Mouse (Mus musculus) heart, embryonic 16.5 days (tissue): ENCODE measurements at regions not wholly inside any gene's neighbourhood (a gene's known extent, or its start where the extent isn't known, plus 50 kb on each side); places are given as distances from the start of the nearest gene placed in this dataset.

ENCODE experiments used
- ATAC-seq: fragments of 200-750 bp; cut with Nextera tagmentation; replicated peaks from 2 replicates; pipeline ENCODE4 v1.8.0; 2017; ENCODE audit warnings: moderate number of reproducible peaks; ENCODE audit not compliant: insufficient read depth, low FRiP score; ENCODE audit errors: extremely low read depth
- H3K27ac ChIP-seq: fragments of 300-500 bp; sonication (generic); 2 replicates; pipeline ENCODE4 v1.5.1; 2014; ENCODE audit warnings: mild to moderate bottlenecking, low read length, control low read depth, moderate library complexity
- H3K27me3 ChIP-seq: fragments of 300-500 bp; sonication (generic); 2 replicates; pipeline ENCODE4 v1.6.1; 2014; ENCODE audit warnings: low read length, mixed read lengths; ENCODE audit not compliant: control insufficient read depth, insufficient read depth
- H3K36me3 ChIP-seq: fragments of 300-500 bp; sonication (generic); 2 replicates; pipeline ENCODE4 v1.6.1; 2014; ENCODE audit not compliant: control insufficient read depth, insufficient read depth
- H3K4me1 ChIP-seq: fragments of 300-500 bp; sonication (generic); 2 replicates; pipeline ENCODE4 v1.6.1; 2014; ENCODE audit warnings: low read length, mixed read lengths; ENCODE audit not compliant: control insufficient read depth, insufficient read depth
- H3K4me2 ChIP-seq: fragments of 300-500 bp; sonication (generic); 2 replicates; pipeline ENCODE4 v1.6.1; 2014; ENCODE audit warnings: low read depth, mild to moderate bottlenecking, control low read depth, low read length
- H3K4me3 ChIP-seq: fragments of 300-500 bp; sonication (generic); 2 replicates; pipeline ENCODE4 v1.5.1; 2014; ENCODE audit warnings: mild to moderate bottlenecking, control low read depth, low read length
- H3K9ac ChIP-seq: fragments of 300-500 bp; sonication (generic); 2 replicates; pipeline ENCODE4 v1.6.1; 2014; ENCODE audit warnings: low read length, control low read depth
- H3K9me3 ChIP-seq: fragments of 300-500 bp; sonication (generic); replicated peaks from 2 replicates; pipeline ENCODE4 v1.6.1; 2016; ENCODE audit warnings: low read length; ENCODE audit not compliant: control insufficient read depth
- WGBS: fragments of 180-500 bp; shearing (Covaris S2); extraction: QIAGEN DNeasy Blood & Tissue Kit; methylation state at CpG from one replicate; pipeline ENCODE4 v1.1.7; 2014; 5-methylcytosine and 5-hydroxymethylcytosine counted together

DNA sequence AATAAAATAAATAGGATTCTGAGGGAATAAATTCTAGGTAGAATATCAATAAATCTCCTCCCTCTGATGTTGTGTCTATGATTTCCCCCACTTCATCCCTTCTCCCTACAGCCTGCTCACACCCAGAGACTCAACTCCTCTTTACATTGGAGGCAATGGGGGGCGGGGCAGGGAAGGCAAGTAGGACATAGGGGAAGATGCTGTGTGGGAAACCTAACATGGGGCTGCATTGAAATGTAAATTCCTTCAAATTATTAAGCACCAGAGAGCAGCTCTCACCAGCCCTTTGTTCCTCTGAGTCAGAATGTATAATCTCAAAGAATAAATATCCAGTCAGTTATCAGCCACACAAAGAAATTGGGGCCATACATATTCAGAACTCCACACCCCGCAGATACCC, 91.6 kb downstream of the Nuf2 start:
- Histone ChIP-seq H3K36me3 (no peaks in the 10 kb centered on the region), H3K4me3 (no peak overlapping the region), H3K27me3 (no peaks in the 10 kb centered on the region), H3K9ac (no peak overlapping the region), H3K27ac (no peak overlapping the region), H3K9me3 (no peaks in the 10 kb centered on the region), H3K4me1 (no peaks in the 10 kb centered on the region), H3K4me2 (no peak overlapping the region)
- whole genome bisulfite sequencing: 68% methylated on average over 2 of the region's 2 CpGs
- ATAC-seq: no peak

DNA sequence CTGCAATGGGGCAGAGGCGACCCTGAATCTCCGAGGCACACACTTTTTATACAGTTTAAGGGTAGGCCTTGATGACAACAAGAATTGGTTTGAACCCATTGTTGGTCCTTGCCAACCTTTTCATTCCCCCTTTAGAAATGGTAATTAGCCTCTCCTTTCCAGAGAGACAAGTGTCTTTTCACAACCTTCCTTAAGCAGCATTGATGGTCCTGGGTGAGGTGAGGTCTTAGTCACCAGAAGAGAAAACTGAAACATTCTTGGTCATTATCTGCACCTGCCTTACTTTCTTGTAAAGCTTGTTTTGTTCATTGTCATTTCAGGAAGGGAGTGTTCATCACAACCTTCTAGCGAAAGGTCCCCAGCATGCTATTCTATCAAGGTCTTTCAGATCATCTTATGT, 93.3 kb downstream of the Nuf2 start:
- Histone ChIP-seq H3K4me1 (no peaks in the 10 kb centered on the region), H3K9me3 (no peaks in the 10 kb centered on the region), H3K36me3 (no peaks in the 10 kb centered on the region), H3K27ac (no peak overlapping the region), H3K4me2 (no peak overlapping the region), H3K27me3 (no peaks in the 10 kb centered on the region), H3K9ac (no peak overlapping the region), H3K4me3 (no peak overlapping the region)
- WGBS: 90% methylated on average over 3 of the region's 3 CpGs
- no peak for ATAC-seq

DNA sequence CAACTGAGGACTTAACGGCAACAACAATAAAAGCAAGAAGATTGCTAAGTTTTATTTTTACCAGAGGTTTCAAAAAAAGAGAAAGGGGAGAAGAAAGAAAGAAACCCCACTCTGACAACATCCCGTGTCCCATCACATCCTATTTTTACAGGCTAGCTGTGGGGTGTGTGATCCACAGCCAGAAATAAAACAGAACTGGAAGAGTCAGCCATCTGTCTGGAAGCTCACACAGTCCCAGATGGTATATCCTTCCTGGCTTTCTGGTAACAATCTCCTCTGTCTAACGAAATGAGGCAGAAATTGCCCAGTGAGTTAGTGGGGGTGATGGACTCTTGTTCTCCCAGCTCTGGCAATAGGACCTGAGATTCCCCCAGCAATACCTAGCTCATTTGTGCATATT, 108.9 kb downstream of the Nuf2 start:
- ATAC-seq: no peak
- Histone ChIP-seq H3K9me3 (no peaks in the 10 kb centered on the region), H3K9ac (no peak overlapping the region), H3K4me2 (no peak overlapping the region), H3K27ac (no peak overlapping the region), H3K4me1 (no peaks in the 10 kb centered on the region), H3K36me3 (no peaks in the 10 kb centered on the region), H3K4me3 (no peak overlapping the region), H3K27me3 (no peaks in the 10 kb centered on the region)
- 64% methylated on average over 3 of the region's 3 CpGs for WGBS

DNA sequence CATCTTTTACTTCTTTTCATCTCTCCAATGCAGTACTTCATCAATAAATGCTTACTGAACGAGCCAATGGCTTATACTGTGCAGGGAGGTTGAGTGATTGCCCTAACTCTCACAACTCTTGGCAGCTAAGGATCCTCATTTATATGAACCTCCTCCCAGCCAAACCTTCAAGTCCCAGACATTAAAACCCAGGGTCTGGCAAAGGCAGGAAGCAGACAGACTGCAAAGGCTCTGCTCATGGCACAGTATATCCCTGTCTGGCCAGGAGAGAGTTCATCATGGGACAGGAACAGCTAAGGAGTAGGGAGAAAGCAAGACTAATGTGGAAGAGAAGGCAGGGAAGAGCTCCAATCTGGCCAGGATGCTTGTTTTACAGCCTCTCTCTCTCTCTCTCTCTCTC, 109.6 kb downstream of the Nuf2 start:
- no peak overlapping the region for H3K4me3 ChIP-seq
- H3K9me3 ChIP-seq: no peaks in the 10 kb centered on the region
- no peaks in the 10 kb centered on the region for H3K27me3 ChIP-seq
- no peak overlapping the region for H3K4me2 ChIP-seq
- no peaks in the 10 kb centered on the region for H3K4me1 ChIP-seq
- WGBS: 41% methylated on average over 1 of the region's 1 CpGs
- ATAC-seq: no peak
- H3K9ac ChIP-seq: no peak overlapping the region
- no peaks in the 10 kb centered on the region for H3K36me3 ChIP-seq
- no peak overlapping the region for H3K27ac ChIP-seq

DNA sequence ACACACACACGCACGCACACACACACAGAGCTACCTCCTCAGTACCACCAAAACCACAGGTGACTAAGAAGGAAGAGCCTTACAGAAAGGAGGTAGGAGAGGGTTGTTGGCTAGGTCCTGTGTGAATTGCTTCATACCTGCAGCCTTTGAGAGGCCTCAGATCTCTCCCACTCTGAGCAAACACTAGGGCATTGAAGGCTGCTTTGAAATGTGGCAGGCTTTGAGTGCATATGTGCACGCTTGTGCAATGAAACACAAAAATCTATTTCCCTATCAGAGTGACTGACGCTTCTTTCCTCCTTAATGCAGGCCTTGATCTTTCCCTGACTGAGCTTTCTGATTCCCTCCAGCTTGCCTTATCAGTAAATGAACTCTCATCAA, 112.6 kb downstream of the Nuf2 start:
- Histone ChIP-seq H3K4me2 (no peak overlapping the region), H3K4me1 (no peaks in the 10 kb centered on the region), H3K4me3 (no peak overlapping the region), H3K9me3 (no peaks in the 10 kb centered on the region), H3K36me3 (no peaks in the 10 kb centered on the region), H3K27me3 (no peaks in the 10 kb centered on the region), H3K9ac (no peak overlapping the region), H3K27ac (no peak overlapping the region)
- no peak for ATAC-seq
- 65% methylated on average over 4 of the region's 4 CpGs for WGBS

DNA sequence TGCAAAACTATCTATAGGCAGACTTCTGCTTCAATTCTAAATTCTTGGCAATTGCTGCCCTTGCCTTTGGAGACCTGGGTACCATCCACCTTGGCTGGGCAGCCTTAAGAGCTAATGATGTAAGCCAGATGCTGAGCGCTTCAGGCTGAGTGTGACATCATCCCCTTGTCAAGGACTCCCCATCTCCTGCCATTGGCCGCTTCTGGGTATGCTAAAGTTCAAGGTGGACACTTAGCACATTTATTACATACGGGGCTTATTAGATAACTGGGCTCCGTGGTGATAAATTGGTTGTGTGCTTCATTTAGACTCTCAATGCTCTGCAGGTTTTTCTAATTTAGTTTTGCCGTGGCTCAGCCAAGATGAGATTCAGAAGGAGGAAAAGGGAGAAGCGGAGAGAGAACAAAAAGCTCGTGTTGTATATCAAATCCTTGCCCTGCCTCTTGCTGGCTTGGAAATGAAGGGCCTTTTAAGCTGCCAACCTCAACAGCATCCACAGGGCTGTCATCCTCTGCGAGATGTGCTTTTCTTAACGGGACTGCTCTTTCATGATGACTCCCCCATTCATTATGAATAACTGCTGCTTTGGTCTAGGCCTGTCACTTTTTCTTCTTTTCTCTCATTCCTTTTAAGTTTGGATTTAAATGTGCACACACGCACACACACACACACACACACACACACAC, 113.1 kb downstream of the Nuf2 start:
- no peak for ATAC-seq
- WGBS: 58% methylated on average over 10 of the region's 10 CpGs
- Histone ChIP-seq H3K4me1 (no peaks in the 10 kb centered on the region), H3K9me3 (no peaks in the 10 kb centered on the region), H3K9ac (no peak overlapping the region), H3K27me3 (no peaks in the 10 kb centered on the region), H3K4me3 (no peak overlapping the region), H3K36me3 (no peaks in the 10 kb centered on the region), H3K4me2 (no peak overlapping the region), H3K27ac (no peak overlapping the region)

DNA sequence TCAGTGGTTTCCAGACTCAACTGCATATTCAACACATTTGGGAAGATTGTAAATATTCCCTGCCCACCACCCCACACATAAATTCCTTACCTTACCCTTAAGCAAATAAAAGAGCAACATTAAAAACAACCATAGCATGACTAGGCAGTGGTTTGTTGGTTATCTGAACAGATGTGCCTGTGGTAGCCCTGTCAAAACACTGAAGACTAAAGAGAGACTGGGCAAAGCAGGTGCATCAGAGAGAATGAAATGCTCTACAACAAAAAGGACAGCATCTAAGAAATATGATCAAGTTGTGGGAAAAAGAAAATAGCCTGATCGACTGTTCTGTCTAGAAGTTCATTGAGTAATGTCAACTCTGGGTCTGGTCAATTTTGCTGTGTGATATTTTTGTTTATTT, 114.6 kb downstream of the Nuf2 start:
- 89% methylated on average over 1 of the region's 1 CpGs for WGBS
- H3K27ac ChIP-seq: no peak overlapping the region
- ATAC-seq: no peak

DNA sequence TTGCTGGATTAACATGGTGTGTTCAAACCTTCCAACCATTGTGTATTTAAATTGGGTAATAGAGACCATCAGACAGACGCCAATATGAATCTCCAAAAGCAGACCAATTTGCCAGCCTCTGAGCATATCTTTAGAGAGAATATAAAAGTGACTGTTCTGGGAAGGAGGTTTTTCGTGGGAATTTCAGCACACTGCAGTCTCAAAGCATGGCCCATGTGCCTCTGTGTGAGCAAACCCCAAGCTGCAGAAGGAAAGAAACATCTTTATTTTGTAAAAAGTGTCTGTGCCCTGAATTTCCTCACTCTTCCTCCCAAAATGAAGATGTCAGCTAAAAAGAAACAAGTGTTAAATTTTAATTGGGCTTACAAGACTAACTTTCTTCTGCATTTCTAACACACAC, 123.1 kb downstream of the Nuf2 start:
- 81% methylated on average over 2 of the region's 2 CpGs for WGBS

More for the DNA sequence above, 114.6 kb downstream of the Nuf2 start:
- Histone ChIP-seq H3K4me2 (no peak overlapping the region), H3K27me3 (no peaks in the 10 kb centered on the region), H3K4me3 (no peak overlapping the region), H3K9me3 (no peaks in the 10 kb centered on the region), H3K9ac (no peak overlapping the region), H3K4me1 (no peaks in the 10 kb centered on the region), H3K36me3 (no peaks in the 10 kb centered on the region)

DNA sequence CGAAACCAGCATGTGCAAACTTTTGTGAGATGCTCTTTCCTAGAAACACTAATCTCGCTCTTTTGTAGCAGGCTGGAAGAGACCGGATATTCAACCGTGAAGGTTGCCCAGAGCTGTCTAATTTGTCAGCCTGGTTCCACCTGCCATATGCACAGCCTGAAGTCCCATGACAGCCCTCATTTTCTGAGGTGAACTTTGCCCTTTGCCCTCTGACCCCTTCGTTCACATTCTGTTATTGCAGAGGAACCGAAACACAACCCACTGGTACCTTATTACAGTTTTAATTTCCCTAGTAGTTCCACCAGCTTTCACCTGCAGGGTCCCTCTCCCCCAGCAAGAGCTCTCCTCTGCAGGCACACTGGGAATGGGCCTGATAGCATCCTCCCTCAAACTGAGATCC, 130.4 kb downstream of the Nuf2 start:
- WGBS: 84% methylated on average over 6 of the region's 6 CpGs
- Histone ChIP-seq H3K4me2 (no peak overlapping the region), H3K36me3 (no peaks in the 10 kb centered on the region), H3K4me1 (no peaks in the 10 kb centered on the region), H3K27me3 (no peaks in the 10 kb centered on the region), H3K9ac (no peak overlapping the region), H3K4me3 (no peak overlapping the region), H3K9me3 (no peaks in the 10 kb centered on the region), H3K27ac (no peak overlapping the region)
- ATAC-seq: no peak

More for the DNA sequence above, 123.1 kb downstream of the Nuf2 start:
- Histone ChIP-seq H3K4me1 (0 out of 2 replicates have a peak, but pooled peaks cover 4% of the 10 kb centered on the region), H3K27me3 (no peaks in the 10 kb centered on the region), H3K9ac (no peak overlapping the region), H3K4me2 (no peak overlapping the region), H3K4me3 (no peak overlapping the region), H3K9me3 (no peaks in the 10 kb centered on the region), H3K36me3 (no peaks in the 10 kb centered on the region), H3K27ac (no peak overlapping the region)
- ATAC-seq: no peak
